Mouse (Mus musculus) WW6 (cell line): ENCODE results near the gene 4921524J17Rik.

ENCODE experiments used
- DNase-seq: peaks from one replicate; pipeline ENCODE4 v3.0.0-alpha.2; 2013; ENCODE audit warnings: low read depth, low spot score

Gene 4921524J17Rik

GRCm38 (mm10) chr8:85381926-85382325 lies 50.7 kb downstream of the 4921524J17Rik start:
- no peak for DNase-seq

GRCm38 (mm10) chr8:85380824-85381209 lies 51.8 kb downstream of the 4921524J17Rik start:
- DNase-seq = no peak

GRCm38 (mm10) chr8:85380123-85380823 lies 52.4 kb downstream of the 4921524J17Rik start:
- DNase-seq = no peak

GRCm38 (mm10) chr8:85379142-85379781 lies 53.4 kb downstream of the 4921524J17Rik start:
- no peak for DNase-seq

- no peak for DNase-seq
These were observed 56.1 kb downstream of the 4921524J17Rik start for GRCm38 (mm10) chr8:85376516-85376915.

GRCm38 (mm10) chr8:85374286-85374685 lies 58.3 kb downstream of the 4921524J17Rik start:
- DNase-seq = no peak

- no peak for DNase-seq
These were observed 59.1 kb downstream of the 4921524J17Rik start for GRCm38 (mm10) chr8:85373435-85374039.

GRCm38 (mm10) chr8:85372465-85372839 lies 60.2 kb downstream of the 4921524J17Rik start:
- no peak for DNase-seq

GRCm38 (mm10) chr8:85371736-85372464 lies 60.7 kb downstream of the 4921524J17Rik start:
- no peak for DNase-seq

GRCm38 (mm10) chr8:85365176-85365575 lies 67.5 kb downstream of the 4921524J17Rik start:
- no peak for DNase-seq

GRCm38 (mm10) chr8:85364628-85365027 lies 68.0 kb downstream of the 4921524J17Rik start:
- no peak for DNase-seq

GRCm38 (mm10) chr8:85363406-85363805 lies 69.2 kb downstream of the 4921524J17Rik start:
- DNase-seq = no peak

- DNase-seq = no peak
These were observed 70.4 kb downstream of the 4921524J17Rik start for GRCm38 (mm10) chr8:85362211-85362610.
